Mouse (Mus musculus) hindbrain, embryonic 15.5 days (tissue): Measurements from ENCODE around the gene Slc13a2. TPM values are rescaled to one million over a fixed set of nuclear protein-coding genes. Genes with fewer than 3 reads are reported as not detected.

Experiments used
- ATAC-seq: fragments of 200-750 bp; cut with Nextera tagmentation; 2 replicates; pipeline ENCODE4 v1.8.0; 2017; ENCODE audit warnings: low read depth, moderate number of reproducible peaks, moderate TSS enrichment; ENCODE audit not compliant: low FRiP score
- H3K27ac ChIP-seq: fragments of 300-500 bp; sonication (generic); replicated peaks from 2 replicates; pipeline ENCODE4 v1.5.1; 2015; ENCODE audit warnings: mild to moderate bottlenecking, inconsistent platforms
- H3K27me3 ChIP-seq: fragments of 300-500 bp; sonication (generic); 2 replicates; pipeline ENCODE4 v1.6.1; 2015; ENCODE audit warnings: control low read depth, inconsistent platforms
- H3K36me3 ChIP-seq: fragments of 300-500 bp; sonication (generic); 2 replicates; pipeline ENCODE4 v1.6.1; 2015; ENCODE audit warnings: control low read depth, inconsistent platforms
- H3K4me1 ChIP-seq: fragments of 300-500 bp; sonication (generic); replicated peaks from 2 replicates; pipeline ENCODE4 v1.6.1; 2015; ENCODE audit warnings: control low read depth, inconsistent platforms
- H3K4me2 ChIP-seq: fragments of 300-500 bp; sonication (generic); 2 replicates; pipeline ENCODE4 v1.6.1; 2015; ENCODE audit warnings: moderate library complexity, mild to moderate bottlenecking, inconsistent platforms
- H3K4me3 ChIP-seq: fragments of 300-500 bp; sonication (generic); 2 replicates; pipeline ENCODE4 v1.5.1; 2015; ENCODE audit warnings: mild to moderate bottlenecking, inconsistent platforms
- H3K9ac ChIP-seq: fragments of 300-500 bp; sonication (generic); 2 replicates; pipeline ENCODE4 v1.6.1; 2015; ENCODE audit warnings: inconsistent platforms
- H3K9me3 ChIP-seq: fragments of 300-500 bp; sonication (generic); 2 replicates; pipeline ENCODE4 v1.6.1; 2016; ENCODE audit warnings: control low read depth, inconsistent platforms
- WGBS: fragments of 180-500 bp; shearing (Covaris S2); methylation state at CpG from one replicate; pipeline ENCODE4 v1.1.7; 2015; 5-methylcytosine and 5-hydroxymethylcytosine counted together
- polyA plus RNA-seq: library from polyadenylated mRNA; unstranded; fragments of >200 nt; fragmentation: Nextera tagmentation; extraction: Ambion mirVana; gene quantifications from 2 replicates; pipeline ENCODE4 v1.2.1, GENCODE M21; 2015

Slc13a2 gene
- polyA plus RNA-seq, 1 experiment from 2014 or later = not detected

DNA sequence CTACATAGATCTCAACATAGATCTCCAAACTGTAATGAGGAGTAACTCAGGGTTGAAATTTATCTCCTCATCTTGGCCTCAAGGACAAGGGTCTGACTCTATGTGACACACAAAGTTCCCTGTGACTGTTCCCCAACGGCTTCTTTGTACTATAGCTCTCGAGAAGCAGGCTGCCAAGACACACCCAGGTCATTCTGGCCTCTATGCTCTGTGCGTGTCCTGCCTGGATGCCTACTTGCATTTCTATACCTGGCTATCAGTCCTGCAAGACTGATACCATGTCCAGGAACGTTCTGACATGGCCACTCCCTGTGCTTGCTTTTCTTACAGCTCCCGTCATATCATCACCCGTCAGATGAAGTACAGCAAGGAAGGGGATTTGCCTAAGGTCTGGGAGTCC lies 20.0 kb downstream of the Slc13a2 start:
- Histone ChIP-seq H3K4me3 (no peak overlapping the region), H3K27me3 (0 out of 2 replicates have a peak, but pooled peaks cover 4% of the 10 kb centered on the region), H3K27ac (no peak overlapping the region), H3K9me3 (no peaks in the 10 kb centered on the region), H3K9ac (no peak overlapping the region), H3K4me2 (no peak overlapping the region), H3K36me3 (no peaks in the 10 kb centered on the region), H3K4me1 (peaks cover 5% of the 10 kb centered on the region)
- ATAC-seq = no peak
- 81% methylated on average over 6 of the region's 6 CpGs for WGBS

DNA sequence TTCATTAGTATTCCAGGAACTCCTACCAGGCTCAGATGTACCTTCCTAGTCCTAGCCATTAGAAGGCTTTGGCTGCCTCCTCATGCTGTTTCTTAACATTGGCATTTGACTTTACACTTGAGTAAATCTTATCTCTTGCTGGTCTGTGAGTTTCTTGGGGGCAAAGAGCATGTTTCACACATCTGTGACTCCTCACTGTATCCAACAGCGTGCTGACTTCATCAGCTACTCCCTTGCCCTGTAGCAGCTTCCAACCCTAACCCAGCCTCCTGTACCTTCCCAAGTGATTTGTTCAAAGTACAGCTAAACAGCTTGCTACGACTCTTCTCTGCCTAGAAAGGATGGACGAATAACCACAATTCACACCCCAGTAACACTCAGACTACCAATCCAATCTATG lies 20.5 kb downstream of the Slc13a2 start:
- ATAC-seq = no peak
- no peaks in the 10 kb centered on the region for H3K36me3 ChIP-seq
- WGBS = 82% methylated on average over 3 of the region's 3 CpGs
- H3K4me2 ChIP-seq = no peak overlapping the region
- no peak overlapping the region for H3K4me3 ChIP-seq
- no peak overlapping the region for H3K27ac ChIP-seq
- H3K9me3 ChIP-seq = no peaks in the 10 kb centered on the region
- peaks cover 8% of the 10 kb centered on the region for H3K4me1 ChIP-seq
- H3K9ac ChIP-seq = no peak overlapping the region
- H3K27me3 ChIP-seq = 0 out of 2 replicates have a peak, but pooled peaks cover 4% of the 10 kb centered on the region

DNA sequence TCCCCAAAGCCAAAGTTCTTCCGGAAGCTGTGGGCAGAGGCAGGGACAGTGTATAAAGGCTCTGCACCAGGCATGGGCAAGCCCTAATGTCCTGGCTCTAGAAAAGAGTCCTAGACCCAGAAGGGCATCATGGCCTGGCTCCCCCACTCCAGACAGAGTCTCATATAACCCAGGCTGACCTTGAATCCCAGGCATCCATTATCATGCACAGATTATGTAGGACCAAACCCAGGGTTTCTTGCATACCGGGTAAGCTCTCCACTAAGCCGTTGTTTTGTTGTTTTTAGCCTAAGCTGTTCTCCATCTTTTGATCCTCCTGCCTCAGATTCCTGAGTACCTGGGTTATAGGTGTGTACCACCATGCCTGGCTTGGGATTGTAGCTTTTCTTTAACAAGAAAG lies 21.1 kb downstream of the Slc13a2 start:
- 72% methylated on average over 3 of the region's 3 CpGs for WGBS
- ATAC-seq = no peak
- Histone ChIP-seq H3K27me3 (0 out of 2 replicates have a peak, but pooled peaks cover 4% of the 10 kb centered on the region), H3K4me2 (no peak overlapping the region), H3K9ac (no peak overlapping the region), H3K4me1 (peaks cover 8% of the 10 kb centered on the region), H3K4me3 (no peak overlapping the region), H3K27ac (no peak overlapping the region), H3K36me3 (no peaks in the 10 kb centered on the region), H3K9me3 (no peaks in the 10 kb centered on the region)

DNA sequence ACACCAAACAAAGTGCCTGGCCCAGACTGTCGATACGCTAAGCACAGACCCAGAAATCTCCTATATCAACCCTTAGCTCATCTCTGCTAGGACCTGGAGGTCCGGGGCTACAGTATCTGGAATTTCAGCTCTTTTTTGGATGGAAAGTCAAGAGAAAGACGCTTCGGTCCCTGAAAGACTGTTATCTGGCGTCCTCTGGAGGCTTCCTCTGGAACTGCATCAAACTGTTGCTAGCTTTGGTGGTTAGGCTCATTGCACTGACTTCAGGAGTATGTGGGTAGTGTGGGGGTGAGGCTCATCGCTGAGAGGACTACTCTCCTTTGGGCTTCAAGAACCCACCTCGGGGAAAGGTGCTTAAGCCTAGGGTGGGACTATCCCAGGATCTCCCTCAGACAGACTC lies 22.3 kb downstream of the Slc13a2 start:
- no peaks in the 10 kb centered on the region for H3K9me3 ChIP-seq
- no peak overlapping the region for H3K4me3 ChIP-seq
- no peaks in the 10 kb centered on the region for H3K36me3 ChIP-seq
- H3K4me2 ChIP-seq = no peak overlapping the region
- ATAC-seq = no peak
- H3K4me1 ChIP-seq = peaks cover 8% of the 10 kb centered on the region
- 0 out of 2 replicates have a peak, but pooled peaks cover 4% of the 10 kb centered on the region for H3K27me3 ChIP-seq
- H3K9ac ChIP-seq = no peak overlapping the region
- 15% methylated on average over 8 of the region's 8 CpGs for WGBS
- no peak overlapping the region for H3K27ac ChIP-seq

DNA sequence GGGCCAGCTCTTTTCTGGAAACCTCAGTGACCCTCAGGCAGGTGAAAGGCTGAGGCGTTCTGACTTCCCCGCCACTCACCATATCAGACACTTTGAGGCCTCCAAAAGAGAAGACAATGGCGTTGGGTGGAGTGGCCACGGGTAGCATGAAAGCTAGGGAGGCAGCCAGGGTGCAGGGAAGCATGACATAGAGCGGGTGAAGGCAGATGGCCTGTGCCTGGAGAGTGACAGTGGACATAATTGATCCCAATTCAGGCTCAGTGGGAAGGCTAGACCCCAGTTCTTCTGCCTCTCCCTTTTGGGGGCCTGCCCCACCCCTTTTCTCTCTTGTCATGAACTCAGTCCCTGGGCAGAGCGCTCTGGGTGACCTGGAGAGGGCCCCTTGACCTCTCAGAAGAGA lies 23.8 kb downstream of the Slc13a2 start:
- peaks cover 8% of the 10 kb centered on the region for H3K4me1 ChIP-seq
- no peak overlapping the region for H3K4me2 ChIP-seq
- 0 out of 2 replicates have a peak, but pooled peaks cover 4% of the 10 kb centered on the region for H3K27me3 ChIP-seq
- no peak overlapping the region for H3K27ac ChIP-seq
- no peak for ATAC-seq
- H3K36me3 ChIP-seq = no peaks in the 10 kb centered on the region
- H3K9ac ChIP-seq = no peak overlapping the region
- H3K4me3 ChIP-seq = no peak overlapping the region
- H3K9me3 ChIP-seq = no peaks in the 10 kb centered on the region
- 68% methylated on average over 6 of the region's 6 CpGs for WGBS

DNA sequence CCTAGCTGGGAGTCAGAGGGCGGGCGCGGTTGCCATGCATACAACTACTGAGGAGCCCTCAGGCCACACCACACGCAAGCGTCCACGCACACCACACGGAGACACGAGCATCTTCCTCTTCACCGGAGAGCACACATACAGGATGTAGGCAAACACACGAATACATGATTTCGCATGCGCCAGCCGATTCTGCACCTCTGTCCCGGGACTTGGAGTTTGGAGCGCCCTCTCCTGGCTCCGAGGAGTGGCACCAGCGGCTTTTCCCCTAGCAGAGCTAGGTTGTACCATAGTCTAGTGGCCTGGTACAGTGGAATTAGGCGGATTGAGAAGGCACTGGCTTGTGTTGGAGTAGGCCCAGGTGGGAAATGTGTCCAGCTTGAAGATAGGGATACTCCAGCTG lies 24.6 kb downstream of the Slc13a2 start:
- 0 out of 2 replicates have a peak overlapping the region, but pooled peaks have one; percentile 16 for H3K9ac ChIP-seq
- peaks cover 8% of the 10 kb centered on the region for H3K4me1 ChIP-seq
- H3K4me3 ChIP-seq = no peak overlapping the region
- H3K27me3 ChIP-seq = 0 out of 2 replicates have a peak, but pooled peaks cover 4% of the 10 kb centered on the region
- WGBS = 7% methylated on average over 18 of the region's 18 CpGs
- H3K27ac ChIP-seq = no peak overlapping the region
- ATAC-seq = peak; percentile 57
- H3K4me2 ChIP-seq = peak overlapping the region; percentile 49
- H3K36me3 ChIP-seq = no peaks in the 10 kb centered on the region
- no peaks in the 10 kb centered on the region for H3K9me3 ChIP-seq

DNA sequence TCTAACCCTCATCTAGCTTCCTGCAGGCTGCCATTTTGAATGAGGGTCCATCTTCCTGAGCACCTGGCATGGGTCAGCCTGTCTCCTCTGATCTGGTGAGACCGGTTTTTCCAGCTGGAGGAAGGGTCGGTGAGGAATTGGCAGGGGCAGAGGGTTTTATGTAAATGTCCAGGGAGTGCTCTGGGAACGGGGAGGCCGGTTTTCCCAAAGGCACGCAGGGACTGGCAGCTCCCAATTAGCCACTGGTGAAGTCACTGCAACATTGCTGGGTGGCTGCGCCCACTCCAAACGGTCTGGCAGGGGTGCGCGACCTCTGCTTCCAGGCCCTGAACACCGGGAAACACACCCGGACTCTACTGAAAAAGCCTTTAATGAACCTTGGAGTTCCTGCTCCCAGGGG lies 25.1 kb downstream of the Slc13a2 start:
- H3K4me3 ChIP-seq = no peak overlapping the region
- H3K9ac ChIP-seq = 0 out of 2 replicates have a peak overlapping the region, but pooled peaks have one; percentile 16
- ATAC-seq = no peak

DNA sequence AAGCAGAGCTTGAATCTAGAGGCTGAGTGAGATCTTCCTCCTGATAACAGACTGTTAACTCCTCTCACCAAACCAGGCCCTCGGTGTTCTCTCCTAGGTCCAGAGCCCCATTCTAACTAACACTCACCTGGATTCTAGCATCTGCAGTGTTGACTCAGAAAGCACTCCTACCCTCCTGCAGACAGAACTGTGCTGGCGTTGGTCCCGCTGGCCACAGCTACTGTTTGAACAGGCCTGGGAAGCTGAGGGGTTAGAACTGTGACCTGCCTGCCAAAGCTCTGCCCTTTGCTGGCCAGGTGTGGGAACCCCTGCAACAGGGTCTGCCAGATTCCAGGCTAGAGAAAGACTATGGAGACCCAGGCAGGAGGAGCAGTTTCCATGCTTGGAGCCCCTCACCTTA lies 29.3 kb downstream of the Slc13a2 start:
- ATAC-seq = no peak
- no peak overlapping the region for H3K4me2 ChIP-seq
- H3K27me3 ChIP-seq = no peaks in the 10 kb centered on the region
- WGBS = 83% methylated on average over 3 of the region's 3 CpGs
- no peaks in the 10 kb centered on the region for H3K36me3 ChIP-seq
- no peak overlapping the region for H3K4me3 ChIP-seq
- H3K9ac ChIP-seq = no peak overlapping the region
- H3K4me1 ChIP-seq = peaks cover 8% of the 10 kb centered on the region
- no peaks in the 10 kb centered on the region for H3K9me3 ChIP-seq
- no peak overlapping the region for H3K27ac ChIP-seq

More for the DNA sequence above, 25.1 kb downstream of the Slc13a2 start:
- Histone ChIP-seq H3K27me3 (0 out of 2 replicates have a peak, but pooled peaks cover 4% of the 10 kb centered on the region), H3K4me1 (peaks cover 8% of the 10 kb centered on the region), H3K36me3 (no peaks in the 10 kb centered on the region), H3K27ac (no peak overlapping the region), H3K9me3 (no peaks in the 10 kb centered on the region), H3K4me2 (peak overlapping the region; percentile 49)
- 31% methylated on average over 11 of the region's 11 CpGs for WGBS

DNA sequence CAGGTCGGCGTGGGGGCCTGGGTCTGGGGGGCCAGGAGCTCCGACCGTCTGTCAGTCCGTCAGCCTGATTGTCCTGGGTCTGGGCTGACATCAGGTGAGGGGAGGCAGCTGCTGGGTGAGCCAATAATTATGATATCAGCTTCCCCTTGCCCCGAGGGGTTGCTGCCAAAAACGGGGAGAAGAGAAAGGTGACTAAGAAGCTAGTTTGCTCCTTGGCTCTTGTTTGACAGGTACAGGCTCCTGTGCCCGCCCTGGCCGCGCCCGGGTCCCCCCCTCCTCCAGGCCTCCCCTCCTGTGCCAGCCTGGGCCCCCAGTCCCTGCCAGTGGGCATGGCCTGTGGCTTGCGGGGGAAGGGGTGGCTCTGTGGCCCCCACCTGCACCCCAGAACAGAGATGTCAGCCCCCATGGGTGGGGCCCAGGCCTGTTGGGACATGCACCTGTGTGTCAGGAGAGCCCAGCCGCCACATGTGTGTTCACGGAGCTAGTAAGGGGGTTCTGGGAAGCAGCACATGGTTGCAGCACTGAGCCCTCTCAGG lies 35.4 kb downstream of the Slc13a2 start, which contains the start of gene Foxn1:
Gene Foxn1 (minus strand): TSS at position 51 of the 536 bp plus-strand sequence.
- Histone ChIP-seq H3K36me3 (no peaks in the 10 kb centered on the region), H3K4me1 (no peaks in the 10 kb centered on the region), H3K9ac (no peak within 1 kb of the TSS), H3K27ac (no peak within 1 kb of the TSS), H3K4me2 (no peak within 1 kb of the TSS), H3K4me3 (no peak within 1 kb of the TSS), H3K27me3 (no peaks in the 10 kb centered on the region), H3K9me3 (no peaks in the 10 kb centered on the region)
- WGBS = 86% methylated on average over 14 of the region's 14 CpGs
- ATAC-seq = no peak

DNA sequence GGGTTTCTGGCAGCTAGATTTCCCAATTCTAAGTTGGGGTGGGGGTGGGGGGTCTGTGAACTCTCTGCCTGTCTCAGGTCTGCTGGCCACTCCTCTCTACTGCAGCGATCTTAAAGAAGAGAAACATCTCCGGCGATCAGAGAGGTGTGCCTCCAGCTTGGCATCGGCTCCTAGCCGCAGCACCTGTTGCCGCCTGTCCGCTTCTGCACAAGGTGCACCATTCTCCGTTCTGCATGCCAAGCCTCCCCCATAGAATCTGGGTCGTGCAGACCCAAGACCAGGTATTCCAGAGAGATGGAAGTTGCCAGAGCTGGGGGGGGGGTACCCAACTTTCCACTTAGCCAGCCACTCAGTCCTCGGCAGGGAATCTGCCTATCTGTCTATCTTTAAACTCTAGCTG lies 36.2 kb downstream of the Slc13a2 start:
- no peaks in the 10 kb centered on the region for H3K9me3 ChIP-seq
- H3K27me3 ChIP-seq = no peaks in the 10 kb centered on the region
- no peaks in the 10 kb centered on the region for H3K36me3 ChIP-seq
- no peak overlapping the region for H3K4me2 ChIP-seq
- no peak overlapping the region for H3K4me3 ChIP-seq
- no peak for ATAC-seq
- no peak overlapping the region for H3K27ac ChIP-seq
- H3K4me1 ChIP-seq = no peaks in the 10 kb centered on the region
- 90% methylated on average over 10 of the region's 10 CpGs for WGBS
- H3K9ac ChIP-seq = no peak overlapping the region

DNA sequence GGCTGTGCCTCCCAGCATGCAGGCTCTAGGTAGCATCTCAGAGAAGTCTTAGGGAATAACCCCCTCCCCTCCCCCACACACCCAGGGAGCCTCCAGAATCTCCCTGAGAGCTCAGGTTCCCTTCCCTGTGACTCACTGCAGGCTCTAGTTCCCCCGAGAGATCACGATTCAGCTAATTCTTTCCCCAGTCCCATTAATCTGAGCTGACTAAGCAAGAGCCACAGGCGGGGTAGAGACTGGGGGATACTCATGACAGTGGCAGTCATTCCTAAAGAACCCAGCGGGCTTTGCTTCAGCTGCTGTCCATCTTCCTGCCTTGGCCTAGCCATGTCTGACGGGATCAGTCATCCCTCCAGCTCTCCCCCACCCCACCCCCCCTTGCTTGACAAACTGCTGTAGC lies 39.3 kb downstream of the Slc13a2 start:
- no peaks in the 10 kb centered on the region for H3K36me3 ChIP-seq
- no peaks in the 10 kb centered on the region for H3K4me1 ChIP-seq
- H3K4me3 ChIP-seq = no peak overlapping the region
- H3K9ac ChIP-seq = no peak overlapping the region
- H3K27ac ChIP-seq = no peak overlapping the region
- no peak overlapping the region for H3K4me2 ChIP-seq
- WGBS = 32% methylated on average over 5 of the region's 5 CpGs
- H3K27me3 ChIP-seq = no peaks in the 10 kb centered on the region
- no peak for ATAC-seq
- H3K9me3 ChIP-seq = no peaks in the 10 kb centered on the region

DNA sequence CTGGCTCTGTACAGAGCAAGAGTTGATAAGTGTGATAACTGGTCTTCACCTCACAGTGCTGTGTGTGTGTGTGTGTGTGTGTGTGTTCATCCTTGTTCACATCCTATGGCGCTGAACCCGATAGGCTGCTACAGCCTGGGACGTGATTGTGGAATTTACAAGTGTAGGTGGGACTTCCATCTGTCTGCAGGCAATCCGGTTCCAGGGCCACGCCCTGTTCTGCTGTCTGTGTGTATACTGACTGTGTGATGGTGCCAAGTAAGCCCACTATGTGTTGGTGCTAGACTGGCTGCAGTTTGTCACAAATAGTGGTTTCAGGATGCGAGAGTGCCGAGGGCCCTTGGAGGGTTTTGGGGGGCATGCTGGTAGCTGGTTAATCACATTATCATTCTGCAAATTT lies 39.7 kb downstream of the Slc13a2 start:
- 89% methylated on average over 7 of the region's 7 CpGs for WGBS

DNA sequence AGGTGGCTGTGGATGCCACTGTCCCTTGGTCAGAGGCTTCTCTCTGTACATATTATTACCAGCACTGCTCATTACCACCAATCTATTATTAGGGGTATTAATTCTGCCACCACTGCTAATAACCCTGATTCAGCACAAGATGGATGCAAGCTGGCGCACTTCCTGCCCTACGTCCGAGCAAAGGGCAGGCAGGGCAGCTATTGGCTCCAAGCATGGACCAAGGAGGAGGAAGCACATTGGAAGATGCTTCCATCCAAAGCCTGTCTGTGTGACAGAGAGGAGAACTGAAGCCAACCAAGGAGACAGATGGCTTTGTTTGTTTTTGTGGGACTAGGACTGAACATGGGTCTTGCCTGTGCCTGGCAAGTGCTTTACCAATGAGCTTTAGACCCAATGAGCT lies 41.0 kb downstream of the Slc13a2 start:
- Histone ChIP-seq H3K4me3 (no peak overlapping the region), H3K27ac (no peak overlapping the region), H3K9me3 (no peaks in the 10 kb centered on the region), H3K27me3 (no peaks in the 10 kb centered on the region), H3K4me1 (no peaks in the 10 kb centered on the region), H3K4me2 (no peak overlapping the region), H3K36me3 (no peaks in the 10 kb centered on the region), H3K9ac (no peak overlapping the region)
- no peak for ATAC-seq
- 81% methylated on average over 3 of the region's 3 CpGs for WGBS

More for the DNA sequence above, 39.7 kb downstream of the Slc13a2 start:
- Histone ChIP-seq H3K4me3 (no peak overlapping the region), H3K4me2 (no peak overlapping the region), H3K4me1 (no peaks in the 10 kb centered on the region), H3K27me3 (no peaks in the 10 kb centered on the region), H3K27ac (no peak overlapping the region), H3K9me3 (no peaks in the 10 kb centered on the region), H3K36me3 (no peaks in the 10 kb centered on the region), H3K9ac (no peak overlapping the region)
- no peak for ATAC-seq
